Mouse (Mus musculus): ENCODE measurements around the gene Nebl. TPM values are rescaled to one million over a fixed set of nuclear protein-coding genes. Genes with fewer than 3 reads are reported as not detected.

Nebl gene
- polyA plus RNA-seq, 1 experiment from 2014 or later, result 220 TPM

DNA sequence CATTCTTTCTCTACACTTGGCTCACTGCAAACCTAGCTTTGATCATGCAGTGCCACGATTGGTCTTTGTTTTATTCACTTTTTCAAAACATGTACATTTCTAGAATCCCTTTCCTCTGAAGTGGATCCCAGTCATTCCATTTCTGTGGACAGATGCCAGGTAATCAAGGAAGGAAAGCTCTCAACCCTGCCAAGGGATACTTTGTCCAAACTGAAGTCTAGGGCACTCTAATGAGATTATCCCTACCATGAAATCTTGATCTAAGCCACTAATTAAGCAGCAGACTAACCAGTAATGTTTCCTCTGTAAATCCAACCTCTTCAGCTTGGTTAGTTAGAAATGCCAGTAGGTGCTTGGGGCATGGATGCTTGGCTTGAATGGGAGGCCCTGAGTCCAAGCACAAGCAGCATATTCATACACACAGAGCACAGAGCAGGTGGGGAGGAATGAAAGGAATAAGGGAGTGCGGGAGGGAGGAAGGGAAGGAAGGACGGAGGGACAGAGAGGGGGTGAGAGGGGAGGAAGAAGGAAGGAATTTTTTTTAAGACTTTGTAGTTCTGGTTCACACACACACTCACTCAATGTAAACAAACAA lies 184.8 kb downstream of the Nebl start:
- H3K9ac ChIP-seq, result no peak overlapping the region
- H3K4me3 ChIP-seq, result no peak overlapping the region
- H3K4me2 ChIP-seq, result no peak overlapping the region
- no peaks in the 10 kb centered on the region for H3K27me3 ChIP-seq (replicated peaks)
- no peaks in the 10 kb centered on the region for H3K36me3 ChIP-seq
- 0 out of 2 replicates have a peak, but pooled peaks cover 7% of the 10 kb centered on the region for H3K4me1 ChIP-seq
- 73% methylated on average over 3 of the region's 3 CpGs for WGBS
- H3K9me3 ChIP-seq, result no peaks in the 10 kb centered on the region
- H3K27ac ChIP-seq (replicated peaks), result no peak overlapping the region
- ATAC-seq (ENCODE audit: extremely low read depth, insufficient number of reproducible peaks, low FRiP score, low TSS enrichment), result no peak

DNA sequence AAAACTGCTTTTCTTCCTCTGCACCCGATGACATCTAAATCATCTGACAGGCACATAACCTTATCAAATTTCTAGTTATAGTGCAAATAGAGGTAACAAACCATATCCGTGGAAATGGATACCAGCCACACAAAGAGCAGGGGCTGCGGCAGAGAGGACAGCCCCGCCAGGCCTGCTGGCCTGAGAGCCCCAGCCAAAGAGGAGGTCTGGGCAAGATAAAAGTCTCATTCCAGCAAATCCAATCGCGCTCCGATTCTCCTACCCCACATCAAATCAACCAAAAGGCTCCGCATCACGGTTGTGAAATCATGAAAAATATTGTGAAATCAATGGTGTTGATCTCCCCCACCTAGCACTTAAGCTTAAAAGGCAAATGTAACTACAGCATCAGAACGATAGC lies 191.5 kb downstream of the Nebl start:
- 32% methylated on average over 10 of the region's 10 CpGs for WGBS
- ATAC-seq (ENCODE audit: extremely low read depth, insufficient number of reproducible peaks, low FRiP score, low TSS enrichment), result no peak
- Histone ChIP-seq H3K4me3 (0 out of 2 replicates have a peak overlapping the region, but pooled peaks have one; percentile 10), H3K4me2 (peak overlapping the region; percentile 56), H3K9ac (peak overlapping the region; percentile 1; the same call in 1 of the 2 replicates), H3K27me3 (replicated peaks) (no peaks in the 10 kb centered on the region), H3K36me3 (no peaks in the 10 kb centered on the region), H3K27ac (replicated peaks) (0 out of 2 replicates have a peak overlapping the region, but pooled peaks have one; percentile 37), H3K9me3 (no peaks in the 10 kb centered on the region), H3K4me1 (peaks cover 14% of the 10 kb centered on the region)

DNA sequence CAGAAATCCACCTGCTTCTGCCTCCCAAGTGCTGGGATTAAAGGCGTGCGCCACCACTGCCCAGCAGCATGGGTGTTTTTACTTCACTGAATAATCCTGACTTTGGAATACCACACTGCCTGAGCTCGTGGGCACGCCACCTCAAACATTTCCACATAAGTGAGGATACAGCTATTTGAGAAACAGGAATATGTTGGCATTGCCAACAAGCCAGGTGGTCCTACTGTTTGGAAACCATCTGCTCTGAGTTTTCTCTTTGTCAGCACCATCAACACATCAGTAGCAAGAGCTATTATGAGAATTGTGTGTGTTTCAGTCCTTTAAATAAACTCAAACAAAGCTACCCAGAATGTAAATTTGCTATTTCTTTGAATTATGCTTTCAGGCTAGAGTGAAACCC lies 192.8 kb downstream of the Nebl start:
- ATAC-seq (ENCODE audit: extremely low read depth, insufficient number of reproducible peaks, low FRiP score, low TSS enrichment), result no peak
- peaks cover 14% of the 10 kb centered on the region for H3K4me1 ChIP-seq
- no peaks in the 10 kb centered on the region for H3K27me3 ChIP-seq (replicated peaks)
- H3K36me3 ChIP-seq, result no peaks in the 10 kb centered on the region
- H3K9me3 ChIP-seq, result no peaks in the 10 kb centered on the region
- H3K9ac ChIP-seq, result no peak overlapping the region
- no peak overlapping the region for H3K27ac ChIP-seq (replicated peaks)
- no peak overlapping the region for H3K4me2 ChIP-seq
- 80% methylated on average over 4 of the region's 4 CpGs for WGBS
- no peak overlapping the region for H3K4me3 ChIP-seq

DNA sequence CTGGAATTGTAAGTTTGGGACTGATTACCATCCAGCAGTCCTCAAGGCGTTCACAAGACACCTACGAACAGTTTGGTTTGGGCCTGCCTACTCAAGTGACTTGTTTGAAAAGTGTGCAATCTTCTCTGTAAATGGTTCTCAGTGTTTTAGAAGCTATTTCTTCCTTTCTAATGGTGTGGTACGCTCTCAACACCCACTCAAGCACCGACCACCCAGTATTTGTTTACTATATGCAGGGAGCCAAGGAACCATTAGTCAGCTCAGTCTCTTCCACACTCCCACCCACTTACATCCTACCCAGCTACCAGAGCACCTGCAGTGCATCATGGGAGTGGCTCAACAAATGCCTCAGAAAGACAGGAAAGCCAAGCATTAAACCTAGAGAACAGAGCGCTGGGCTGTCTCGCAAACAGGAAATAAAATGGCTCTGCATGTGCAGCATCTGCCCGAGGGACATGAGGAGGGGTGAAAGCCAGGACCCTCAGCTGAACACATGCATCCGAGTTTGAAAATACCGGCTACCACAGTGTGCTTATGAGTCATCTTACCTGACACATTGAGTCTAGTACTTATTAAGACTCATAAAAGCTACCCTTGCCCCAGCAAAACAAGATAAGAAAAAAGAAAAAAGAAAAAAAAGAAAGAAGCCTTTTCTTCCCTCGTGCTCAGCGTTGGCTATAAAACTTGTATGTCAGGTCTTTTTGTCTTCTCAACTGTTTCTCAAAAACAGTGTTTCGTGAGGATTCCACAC lies 199.7 kb downstream of the Nebl start:
- Histone ChIP-seq H3K9me3 (no peaks in the 10 kb centered on the region), H3K4me3 (no peak overlapping the region), H3K4me2 (no peak overlapping the region), H3K36me3 (no peaks in the 10 kb centered on the region), H3K9ac (no peak overlapping the region), H3K4me1 (peaks cover 5% of the 10 kb centered on the region), H3K27ac (replicated peaks) (no peak overlapping the region), H3K27me3 (replicated peaks) (no peaks in the 10 kb centered on the region; the same call in 1 of the 2 replicates)
- 77% methylated on average over 12 of the region's 12 CpGs for WGBS
- ATAC-seq (ENCODE audit: extremely low read depth, insufficient number of reproducible peaks, low FRiP score, low TSS enrichment), result no peak

DNA sequence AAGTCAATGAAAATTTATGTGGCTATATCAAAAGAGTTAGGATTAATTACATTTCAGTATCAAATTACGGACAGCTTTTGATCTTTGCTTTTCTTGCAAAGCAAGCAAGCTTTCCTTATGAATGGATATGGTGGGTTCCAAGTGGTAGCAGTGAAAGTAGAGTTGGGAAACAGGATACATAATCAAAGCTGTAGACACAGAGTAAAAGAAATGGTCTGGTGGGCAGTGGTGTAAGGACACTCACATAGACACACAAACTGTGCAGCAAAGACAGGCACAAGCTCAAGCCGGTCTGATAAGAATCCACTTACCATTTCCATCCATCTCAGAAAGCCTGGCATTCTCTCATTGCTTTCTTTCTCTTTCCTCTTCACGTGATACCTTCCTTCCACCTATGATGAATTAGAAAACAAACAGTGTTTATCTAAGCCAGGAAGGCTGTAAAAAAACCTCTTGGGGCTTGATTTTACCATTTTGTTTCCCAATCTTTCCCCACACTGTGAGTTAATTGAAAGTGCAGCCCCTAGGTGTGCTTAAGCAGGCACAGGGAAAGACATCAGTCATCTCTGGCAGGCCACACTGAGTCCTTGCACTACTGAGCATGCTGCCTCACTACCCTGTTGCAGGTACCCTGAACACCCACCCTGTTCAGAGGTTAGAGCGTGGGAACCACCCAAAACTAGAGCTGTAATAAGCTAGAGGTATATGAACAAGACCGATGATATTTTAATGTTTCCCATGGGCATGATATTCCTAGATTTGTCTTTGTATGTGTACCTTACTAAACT lies 205.3 kb downstream of the Nebl start:
- H3K4me2 ChIP-seq, result no peak overlapping the region
- no peak overlapping the region for H3K4me3 ChIP-seq
- H3K27ac ChIP-seq (replicated peaks), result no peak overlapping the region
- no peaks in the 10 kb centered on the region for H3K36me3 ChIP-seq
- no peaks in the 10 kb centered on the region for H3K9me3 ChIP-seq
- no peak overlapping the region for H3K9ac ChIP-seq
- no peak for ATAC-seq (ENCODE audit: extremely low read depth, insufficient number of reproducible peaks, low FRiP score, low TSS enrichment)
- WGBS, result 65% methylated on average over 5 of the region's 5 CpGs
- H3K4me1 ChIP-seq, result peaks cover 38% of the 10 kb centered on the region
- H3K27me3 ChIP-seq (replicated peaks), result no peaks in the 10 kb centered on the region

DNA sequence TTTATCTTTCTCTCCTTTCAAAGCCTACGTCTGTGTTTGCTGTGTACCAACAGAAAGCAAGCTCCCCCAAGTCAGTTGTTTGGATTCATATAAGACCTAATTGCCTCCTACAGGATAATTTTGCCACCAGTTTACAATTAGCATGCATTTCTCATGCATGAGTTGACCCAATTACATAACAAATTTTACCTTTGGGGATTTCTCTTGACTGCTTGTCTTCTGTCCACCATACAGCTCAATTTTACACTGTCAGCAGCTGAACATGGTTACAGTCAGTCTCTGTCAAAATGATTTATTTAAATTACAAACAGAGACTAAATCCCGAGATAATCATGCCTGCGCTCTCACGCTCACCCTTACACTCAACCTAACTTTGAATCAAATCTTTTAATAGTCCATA lies 206.1 kb downstream of the Nebl start:
- 74% methylated on average over 4 of the region's 4 CpGs for WGBS
- H3K9me3 ChIP-seq, result no peaks in the 10 kb centered on the region
- H3K4me3 ChIP-seq, result no peak overlapping the region
- H3K36me3 ChIP-seq, result no peaks in the 10 kb centered on the region
- no peak overlapping the region for H3K9ac ChIP-seq
- no peak overlapping the region for H3K27ac ChIP-seq (replicated peaks)
- peaks cover 38% of the 10 kb centered on the region for H3K4me1 ChIP-seq
- ATAC-seq (ENCODE audit: extremely low read depth, insufficient number of reproducible peaks, low FRiP score, low TSS enrichment), result no peak
- no peak overlapping the region for H3K4me2 ChIP-seq
- no peaks in the 10 kb centered on the region for H3K27me3 ChIP-seq (replicated peaks)

DNA sequence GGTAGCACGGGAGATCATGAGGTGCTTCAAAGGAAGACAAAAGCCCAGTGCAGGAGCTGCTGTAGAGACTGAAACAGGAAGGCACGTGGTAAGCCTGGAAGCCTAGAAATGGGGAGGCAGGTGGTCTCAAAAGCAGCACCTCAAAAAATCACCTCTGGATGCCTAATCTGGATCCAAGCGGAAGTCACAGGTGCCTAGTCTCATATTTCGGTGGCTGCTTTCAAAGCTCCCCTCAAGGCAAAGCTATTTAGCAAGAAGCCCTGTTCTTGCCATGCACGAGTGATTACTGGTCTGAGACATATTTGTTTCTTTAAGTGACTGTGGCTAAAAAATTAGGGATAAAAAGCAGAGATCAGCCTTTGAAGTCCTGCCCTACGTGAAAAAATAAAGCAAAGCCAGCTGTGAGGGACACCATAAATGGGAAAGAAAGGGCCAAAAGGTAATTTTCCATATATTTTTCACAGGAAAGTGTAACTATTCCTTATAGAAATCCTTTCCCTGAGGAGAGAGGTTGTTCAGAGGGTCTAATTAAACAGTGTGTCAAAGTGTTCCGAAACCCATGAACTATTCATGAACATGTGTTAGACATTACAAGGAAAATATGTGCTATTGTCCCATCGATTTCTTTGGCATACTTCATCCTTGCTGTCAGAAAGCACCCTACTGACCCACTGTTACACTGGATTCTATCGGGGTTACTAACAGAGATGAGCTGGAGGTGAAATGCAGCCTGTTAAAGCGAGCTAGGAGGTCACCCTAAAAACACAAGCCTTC lies 206.9 kb downstream of the Nebl start:
- 44% methylated on average over 10 of the region's 10 CpGs for WGBS
- peaks cover 33% of the 10 kb centered on the region for H3K4me1 ChIP-seq
- H3K36me3 ChIP-seq, result no peaks in the 10 kb centered on the region
- ATAC-seq (ENCODE audit: extremely low read depth, insufficient number of reproducible peaks, low FRiP score, low TSS enrichment), result no peak
- no peaks in the 10 kb centered on the region for H3K27me3 ChIP-seq (replicated peaks)
- H3K4me3 ChIP-seq, result no peak overlapping the region
- H3K27ac ChIP-seq (replicated peaks), result peak overlapping the region; percentile 82
- H3K9me3 ChIP-seq, result no peaks in the 10 kb centered on the region
- H3K4me2 ChIP-seq, result peak overlapping the region; percentile 39
- no peak overlapping the region for H3K9ac ChIP-seq

DNA sequence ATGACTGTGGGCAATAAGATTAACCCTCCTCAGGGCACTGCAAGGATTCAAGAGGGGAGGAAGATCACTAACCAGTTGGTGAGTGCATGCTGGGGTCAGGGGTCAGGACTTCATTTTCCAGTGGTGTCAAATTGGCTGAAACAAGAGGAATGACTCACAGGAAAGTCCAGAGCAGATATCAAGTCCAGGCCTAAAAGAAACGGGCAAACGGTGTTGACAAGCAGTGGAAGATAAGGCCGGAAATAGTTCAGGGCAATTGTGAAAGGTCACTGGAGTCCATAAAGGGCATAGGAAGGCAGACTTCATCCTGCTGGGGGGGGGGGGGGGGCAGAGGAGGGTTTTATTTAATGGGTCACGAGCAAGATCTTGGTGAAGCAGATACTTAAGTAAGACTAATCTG lies 207.5 kb downstream of the Nebl start:
- peak overlapping the region; percentile 82 for H3K27ac ChIP-seq (replicated peaks)
- H3K4me2 ChIP-seq, result peak overlapping the region; percentile 39
- no peak overlapping the region for H3K9ac ChIP-seq
- ATAC-seq (ENCODE audit: extremely low read depth, insufficient number of reproducible peaks, low FRiP score, low TSS enrichment), result peak; percentile 42; the same call in 1 of the 2 replicates
- H3K9me3 ChIP-seq, result no peaks in the 10 kb centered on the region
- no peaks in the 10 kb centered on the region for H3K27me3 ChIP-seq (replicated peaks)
- no peak overlapping the region for H3K4me3 ChIP-seq
- H3K36me3 ChIP-seq, result no peaks in the 10 kb centered on the region
- WGBS, result 3% methylated on average over 4 of the region's 4 CpGs
- peaks cover 33% of the 10 kb centered on the region for H3K4me1 ChIP-seq

DNA sequence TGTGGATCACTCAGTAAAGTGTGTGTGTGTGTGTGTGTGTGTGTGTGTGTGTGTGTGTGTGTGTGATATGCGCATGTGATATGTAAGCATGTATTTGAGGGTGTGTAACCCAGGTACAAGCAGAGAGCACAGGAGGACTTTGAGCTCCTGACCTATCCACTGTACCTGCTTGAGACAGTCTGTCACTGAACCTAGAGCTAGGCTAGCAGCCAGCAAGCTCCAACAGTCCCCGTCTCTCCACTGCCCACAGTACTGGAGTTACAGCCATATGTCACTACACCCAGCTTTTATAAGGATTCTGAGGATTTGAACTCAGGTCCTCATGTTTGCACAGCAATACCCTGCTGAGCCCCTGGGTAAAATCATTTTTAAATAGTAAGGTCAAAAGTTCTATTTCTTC lies 215.6 kb downstream of the Nebl start:
- H3K9ac ChIP-seq, result no peak overlapping the region

DNA sequence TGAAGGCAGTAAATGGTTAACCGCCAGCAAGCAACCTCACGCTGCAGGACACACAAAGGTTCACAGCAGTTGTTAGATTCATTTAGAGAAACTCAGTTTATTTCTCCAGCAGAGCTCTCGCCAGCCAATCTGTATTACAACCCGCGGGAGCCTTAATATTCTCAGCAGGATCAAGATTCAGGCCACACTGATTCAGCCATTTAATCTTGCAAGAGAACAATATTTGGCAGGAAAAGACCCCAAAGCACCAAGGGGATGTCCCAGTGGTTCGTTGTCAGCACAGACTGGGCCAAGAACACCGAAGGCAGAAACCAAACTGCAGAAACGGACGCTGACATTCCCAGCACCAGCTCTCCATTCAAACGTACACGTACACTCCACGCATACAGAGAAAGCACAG lies 216.5 kb downstream of the Nebl start:
- Histone ChIP-seq H3K27ac (replicated peaks) (no peak overlapping the region), H3K4me1 (no peaks in the 10 kb centered on the region), H3K9me3 (no peaks in the 10 kb centered on the region), H3K4me3 (no peak overlapping the region), H3K36me3 (no peaks in the 10 kb centered on the region), H3K27me3 (replicated peaks) (no peaks in the 10 kb centered on the region), H3K4me2 (no peak overlapping the region), H3K9ac (no peak overlapping the region)
- 71% methylated on average over 12 of the region's 12 CpGs for WGBS
- ATAC-seq (ENCODE audit: extremely low read depth, insufficient number of reproducible peaks, low FRiP score, low TSS enrichment), result no peak

More for the DNA sequence above, 215.6 kb downstream of the Nebl start:
- Histone ChIP-seq H3K4me1 (no peaks in the 10 kb centered on the region), H3K27me3 (replicated peaks) (no peaks in the 10 kb centered on the region), H3K4me2 (no peak overlapping the region), H3K9me3 (no peaks in the 10 kb centered on the region), H3K36me3 (no peaks in the 10 kb centered on the region), H3K27ac (replicated peaks) (no peak overlapping the region), H3K4me3 (no peak overlapping the region)
- 70% methylated on average over 2 of the region's 2 CpGs for WGBS
- ATAC-seq (ENCODE audit: extremely low read depth, insufficient number of reproducible peaks, low FRiP score, low TSS enrichment), result no peak

DNA sequence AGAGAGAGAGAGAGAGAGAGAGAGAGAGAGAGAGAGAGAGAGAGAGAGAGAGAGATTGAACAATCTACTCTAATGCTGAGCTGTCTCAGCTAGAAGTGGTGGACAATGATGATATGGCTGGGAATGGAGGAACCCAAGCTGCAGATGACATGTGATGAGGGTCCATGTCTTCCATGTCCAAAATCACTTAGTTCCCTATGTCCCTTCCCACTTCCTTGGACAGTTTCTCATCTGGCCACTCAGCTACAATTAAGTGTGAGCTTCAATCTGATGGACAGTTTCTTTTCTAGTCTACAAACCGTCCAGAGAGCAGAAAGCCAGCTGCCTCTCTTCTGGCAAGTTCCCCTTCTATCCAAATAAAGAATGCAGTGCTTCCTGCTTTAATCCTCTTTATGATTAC lies 221.3 kb downstream of the Nebl start:
- no peaks in the 10 kb centered on the region for H3K9me3 ChIP-seq
- no peaks in the 10 kb centered on the region for H3K36me3 ChIP-seq
- WGBS, result 43% methylated on average over 1 of the region's 1 CpGs
- no peaks in the 10 kb centered on the region for H3K4me1 ChIP-seq
- H3K4me2 ChIP-seq, result no peak overlapping the region
- H3K9ac ChIP-seq, result no peak overlapping the region
- no peak overlapping the region for H3K27ac ChIP-seq (replicated peaks)
- ATAC-seq (ENCODE audit: extremely low read depth, insufficient number of reproducible peaks, low FRiP score, low TSS enrichment), result no peak
- no peaks in the 10 kb centered on the region for H3K27me3 ChIP-seq (replicated peaks)
- no peak overlapping the region for H3K4me3 ChIP-seq

Measured in heart, embryonic 13.5 days (tissue).